Mouse (Mus musculus) hindbrain, postnatal 0 days (tissue): ENCODE data around the gene Rbbp8nl. TPM values are rescaled to one million over a fixed set of nuclear protein-coding genes. Genes with fewer than 3 reads are reported as not detected.

ENCODE experiments used
- ATAC-seq: fragments of 200-750 bp; cut with Nextera tagmentation; 2 replicates; pipeline ENCODE4 v1.8.0; 2017; ENCODE audit warnings: mild to moderate bottlenecking, moderate TSS enrichment, moderate library complexity
- DNase-seq: peaks from one replicate; pipeline ENCODE4 v3.0.0-alpha.2; 2015; ENCODE audit warnings: low spot score
- H3K27ac ChIP-seq: fragments of 300-500 bp; sonication (generic); 2 replicates; pipeline ENCODE4 v1.5.1; 2014; ENCODE audit warnings: mild to moderate bottlenecking
- H3K27me3 ChIP-seq: fragments of 300-500 bp; sonication (generic); 2 replicates; pipeline ENCODE4 v1.6.1; 2014; ENCODE audit warnings: low read length, mixed read lengths; ENCODE audit not compliant: insufficient read depth
- H3K36me3 ChIP-seq: fragments of 300-500 bp; sonication (generic); 2 replicates; pipeline ENCODE4 v1.6.1; 2014; ENCODE audit warnings: low read length, mixed read lengths; ENCODE audit not compliant: insufficient read depth
- H3K4me1 ChIP-seq: fragments of 300-500 bp; sonication (generic); 2 replicates; pipeline ENCODE4 v1.6.1; 2014; ENCODE audit warnings: antibody characterized with exemption, low read length, mixed read lengths; ENCODE audit not compliant: insufficient read depth
- H3K4me2 ChIP-seq: fragments of 300-500 bp; sonication (generic); 2 replicates; pipeline ENCODE4 v1.6.1; 2014; ENCODE audit warnings: low read depth, mild to moderate bottlenecking, low read length, moderate library complexity, mixed read lengths
- H3K4me3 ChIP-seq: fragments of 300-500 bp; sonication (generic); 2 replicates; pipeline ENCODE4 v1.5.1; 2014; ENCODE audit warnings: low read length
- H3K9ac ChIP-seq: fragments of 300-500 bp; sonication (generic); replicated peaks from 2 replicates; pipeline ENCODE4 v1.6.1; 2014; ENCODE audit warnings: mild to moderate bottlenecking, low read length, moderate library complexity, mixed read lengths
- H3K9me3 ChIP-seq: fragments of 300-500 bp; sonication (generic); 2 replicates; pipeline ENCODE4 v1.6.1; 2016; ENCODE audit warnings: low read length, mixed read lengths
- CTCF ChIP-seq: IDR thresholded peaks from 2 replicates; pipeline ENCODE4 v1.5.1; 2016; ENCODE audit warnings: antibody characterized with exemption, control low read depth, low read depth
- WGBS: fragments of 180-500 bp; shearing (Covaris S2); extraction: QIAGEN DNeasy Blood & Tissue Kit; methylation state at CpG from one replicate; pipeline ENCODE4 v1.1.7; 2014; 5-methylcytosine and 5-hydroxymethylcytosine counted together
- microRNA-seq, 2 experiments: library from miRNA; unstranded; fragments of <30 nt; microRNA quantifications; one replicate each; pipeline ENCODE4; 2016
- polyA plus RNA-seq: library from polyadenylated mRNA; unstranded; fragments of >200 nt; fragmentation: Nextera tagmentation; extraction: Ambion mirVana; gene quantifications from 2 replicates; pipeline ENCODE4 v1.2.1, GENCODE M21; 2015
- total RNA-seq: library from RNA; depleted of rRNA; stranded (reverse); fragments of >200 nt; gene quantifications from 2 replicates; pipeline ENCODE4 v1.2.3, GENCODE M21; 2014; rRNA removed

The Rbbp8nl gene
- total and polyA plus RNA-seq, 2 experiments from 2014 or later: not detected

GRCm38 (mm10) chr2:180228592-180228991, 61.1 kb downstream of the Rbbp8nl start:
- Histone ChIP-seq H3K27me3 (peaks cover 11% of the 10 kb centered on the region; the same call in 1 of the 2 replicates), H3K4me2 (no peak overlapping the region), H3K9ac (no peak overlapping the region), H3K27ac (no peak overlapping the region), H3K36me3 (no peaks in the 10 kb centered on the region), H3K4me1 (peaks cover 22% of the 10 kb centered on the region; the same call in 1 of the 2 replicates), H3K9me3 (no peaks in the 10 kb centered on the region), H3K4me3 (no peak overlapping the region)
- WGBS: 52% methylated on average over 7 of the region's 7 CpGs
- 0 out of 2 replicates have a peak, but pooled peaks have one; percentile 8 for TF ChIP-seq CTCF
- DNase-seq (peak; percentile 54), ATAC-seq (no peak)

DNA sequence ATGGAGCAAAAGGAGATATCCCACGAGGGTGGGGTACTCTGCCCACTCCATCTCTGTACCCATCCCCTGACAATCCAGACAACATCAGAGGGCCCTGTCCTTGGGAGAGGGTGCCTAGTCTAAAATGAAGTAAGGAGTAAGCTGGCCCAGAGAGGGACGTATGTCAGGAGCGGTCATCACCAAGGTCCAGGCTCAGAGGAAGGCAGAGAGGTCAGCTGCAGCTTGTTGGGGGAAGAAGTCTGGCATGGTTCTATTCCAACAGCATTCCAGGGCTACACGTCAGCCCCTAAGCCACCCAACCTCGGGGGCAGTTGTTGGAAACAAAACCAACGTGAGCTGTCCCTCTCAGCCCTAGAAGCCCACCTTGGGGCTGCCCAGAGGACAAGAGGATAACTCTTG, 61.6 kb downstream of the Rbbp8nl start:
- Histone ChIP-seq H3K4me3 (no peak overlapping the region), H3K27ac (no peak overlapping the region), H3K9ac (no peak overlapping the region), H3K4me1 (peaks cover 22% of the 10 kb centered on the region; the same call in 1 of the 2 replicates), H3K36me3 (no peaks in the 10 kb centered on the region), H3K27me3 (peaks cover 11% of the 10 kb centered on the region; the same call in 1 of the 2 replicates), H3K9me3 (no peaks in the 10 kb centered on the region), H3K4me2 (peak overlapping the region; percentile 35; the same call in 1 of the 2 replicates)
- WGBS: 51% methylated on average over 6 of the region's 6 CpGs
- DNase-seq: no peak
- ATAC-seq: no peak
- TF ChIP-seq CTCF: no peak

Small RNA genes lying within 50 kb of the gene (microRNA-seq; reads per million reads assigned to microRNA genes)
- gene Mir3091: 0 to 0.88 reads per million in 2 experiments

Other genes starting within 250 kb of the Rbbp8nl start
- gene Psma7, start 247.4 kb downstream of the Rbbp8nl start, total RNA-seq: 196 and 230 TPM in 2 replicates
- gene Psma7, start 247.4 kb downstream of the Rbbp8nl start, polyA plus RNA-seq: 585 TPM in 2 replicates
- gene Ss18l1, start 247.4 kb downstream of the Rbbp8nl start, total RNA-seq: 80.7 and 100 TPM in 2 replicates
- gene Ss18l1, start 247.4 kb downstream of the Rbbp8nl start, polyA plus RNA-seq: 34.2 and 37.2 TPM in 2 replicates
- gene Mtg2, start 219.3 kb downstream of the Rbbp8nl start, total RNA-seq: 17.2 and 17.3 TPM in 2 replicates
- 23.3 and 23.9 TPM in 2 replicates for gene Mtg2, start 219.3 kb downstream of the Rbbp8nl start, polyA plus RNA-seq
- gene Hrh3, start 185.4 kb downstream of the Rbbp8nl start, total RNA-seq: 5.9 and 11.4 TPM in 2 replicates
- 3.4 and 3.6 TPM in 2 replicates for gene Hrh3, start 185.4 kb downstream of the Rbbp8nl start, polyA plus RNA-seq
- gene Osbpl2, start 170.6 kb downstream of the Rbbp8nl start, total RNA-seq: 39.2 and 44.0 TPM in 2 replicates
- 56.0 and 57.9 TPM in 2 replicates for gene Osbpl2, start 170.6 kb downstream of the Rbbp8nl start, polyA plus RNA-seq
- 107 and 119 TPM in 2 replicates for gene Adrm1, start 118.4 kb downstream of the Rbbp8nl start, total RNA-seq
- gene Adrm1, start 118.4 kb downstream of the Rbbp8nl start, polyA plus RNA-seq: 207 and 210 TPM in 2 replicates
- gene Lama5, start 64.0 kb downstream of the Rbbp8nl start, total RNA-seq: 10.3 and 16.5 TPM in 2 replicates
- 2.7 and 3.5 TPM in 2 replicates for gene Lama5, start 64.0 kb downstream of the Rbbp8nl start, polyA plus RNA-seq
- gene Rps21, start 32.5 kb downstream of the Rbbp8nl start, total RNA-seq: 752 and 857 TPM in 2 replicates
- gene Rps21, start 32.5 kb downstream of the Rbbp8nl start, polyA plus RNA-seq: 445 and 465 TPM in 2 replicates
- gene Cables2, start 16.4 kb downstream of the Rbbp8nl start, total RNA-seq: 56.8 and 60.5 TPM in 2 replicates
- 25.1 and 26.4 TPM in 2 replicates for gene Cables2, start 16.4 kb downstream of the Rbbp8nl start, polyA plus RNA-seq
- not detected in 2 replicates for gene Gata5, start 44.8 kb upstream of the Rbbp8nl start, total RNA-seq
- not detected in 2 replicates for gene Gata5, start 44.8 kb upstream of the Rbbp8nl start, polyA plus RNA-seq
- gene Slco4a1, start 166.4 kb upstream of the Rbbp8nl start, total RNA-seq: 4.0 and 5.4 TPM in 2 replicates
- gene Slco4a1, start 166.4 kb upstream of the Rbbp8nl start, polyA plus RNA-seq: 2.0 and 2.9 TPM in 2 replicates
- 9.0 and 11.1 TPM in 2 replicates for gene Ntsr1, start 210.1 kb upstream of the Rbbp8nl start, total RNA-seq
- 2.8 and 2.9 TPM in 2 replicates for gene Ntsr1, start 210.1 kb upstream of the Rbbp8nl start, polyA plus RNA-seq